Comparison of ENCODE assay signal across 12 mouse cellular contexts in the genomic region with DNA sequence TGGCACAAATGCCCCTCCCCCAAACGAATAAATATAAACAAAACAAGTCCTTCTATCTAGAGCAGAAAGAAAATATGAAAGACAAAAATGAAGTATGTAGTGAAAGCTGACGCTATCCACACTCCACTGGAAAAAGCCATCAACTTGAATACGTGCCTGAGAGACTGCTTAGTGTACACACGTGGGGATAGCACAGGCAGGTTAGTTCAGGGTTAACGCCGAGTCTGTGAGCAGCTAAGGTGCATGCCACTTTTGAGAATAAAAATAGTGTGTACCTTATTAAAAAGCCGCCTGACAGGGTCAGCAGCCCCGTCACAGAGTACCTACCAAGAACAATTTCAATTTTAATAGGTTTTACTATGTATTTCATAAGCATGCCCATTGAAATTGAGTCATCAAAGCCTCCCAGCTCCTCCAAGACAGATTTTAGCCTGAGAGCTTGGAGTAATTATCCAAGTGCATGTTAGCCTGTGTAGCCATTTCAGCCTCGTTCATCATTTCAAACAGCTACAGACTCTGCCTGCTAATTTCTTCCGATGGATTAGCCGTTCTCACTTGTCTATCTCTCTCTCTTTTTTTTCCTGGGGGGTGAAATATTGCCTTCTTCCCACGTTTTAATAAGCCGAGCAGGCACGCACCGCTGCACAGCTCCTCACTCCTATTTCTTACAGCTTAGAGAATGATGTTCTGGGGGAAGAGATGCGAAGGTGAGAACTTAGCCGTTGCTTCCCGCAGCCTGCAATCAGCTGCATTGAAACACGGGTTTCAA. TPM values are rescaled to one million over a fixed set of nuclear protein-coding genes. Genes with fewer than 3 reads are reported as not detected.
DNase-seq lines count a peak whose midpoint lies in the region; ATAC-seq and TF ChIP-seq lines count a peak whose summit lies in the region.
"Had no signal": no experiment of that assay in that cellular context is flagged by ENCODE, and none has a peak within 500 bp of the region (broad histone marks: within the 10 kb centered on the region; RNA-seq: fewer than 3 reads in every experiment).

No protein-coding gene starts in this region.

- peak overlapping the region; percentile 30 for H3K4me2 ChIP-seq in midbrain, embryonic 12.5 days (replicated peaks)
- H3K4me2 ChIP-seq in midbrain, embryonic 11.5 days, result no peak overlapping the region
- H3K4me2 ChIP-seq in hindbrain, embryonic 16.5 days (ENCODE audit: low read length), result peak overlapping the region; percentile 44
- H3K4me2 ChIP-seq in neural tube, embryonic 13.5 days, result peak overlapping the region; percentile 34
- H3K4me2 ChIP-seq: heart, embryonic 15.5 days; liver, embryonic 12.5 days had no signal

- WGBS in midbrain, embryonic 12.5 days, result 68% methylated on average over 19 of the region's 19 CpGs
- WGBS in midbrain, embryonic 11.5 days, result 73% methylated on average over 19 of the region's 19 CpGs
- 47% methylated on average over 19 of the region's 19 CpGs for WGBS in hindbrain, embryonic 16.5 days
- WGBS in neural tube, embryonic 13.5 days, result 57% methylated on average over 19 of the region's 19 CpGs
- 69% methylated on average over 19 of the region's 19 CpGs for WGBS in cerebellum, adult 2 months

- no peak overlapping the region for H3K27ac ChIP-seq in midbrain, embryonic 12.5 days (replicated peaks)
- no peak overlapping the region for H3K27ac ChIP-seq in midbrain, embryonic 11.5 days (ENCODE audit: low read depth, low read length)
- 0 out of 2 replicates have a peak overlapping the region, but pooled peaks have one; percentile 6 for H3K27ac ChIP-seq in hindbrain, embryonic 16.5 days (ENCODE audit: low read depth, low read length)
- peak overlapping the region; percentile 42 for H3K27ac ChIP-seq in neural tube, embryonic 13.5 days (replicated peaks)
- no peak overlapping the region for H3K27ac ChIP-seq in cerebellum, adult 2 months (ENCODE audit: insufficient read depth, low read length)
- H3K27ac ChIP-seq: heart, embryonic 15.5 days; liver, embryonic 12.5 days had no signal

- peak; percentile 64 for ATAC-seq in frontal cortex, adult (ENCODE audit: low TSS enrichment)
- no peak for ATAC-seq in midbrain, embryonic 12.5 days (ENCODE audit: low FRiP score, low read depth)
- no peak for ATAC-seq in midbrain, embryonic 11.5 days (ENCODE audit: low FRiP score)
- ATAC-seq in hindbrain, embryonic 16.5 days, result peak; percentile 45
- peak; percentile 59; the same call in 1 of the 2 replicates for ATAC-seq in neural tube, embryonic 13.5 days (ENCODE audit: low read depth)
- ATAC-seq: liver, embryonic 12.5 days; lung, postnatal 0 days had no signal

- DNase-seq in frontal cortex, postnatal 14 days (ENCODE audit: low spot score in 2 of 2), result no peak
- no peak for DNase-seq in midbrain, embryonic 11.5 days (ENCODE audit: low spot score, missing footprints)
- DNase-seq in lung, postnatal 36 days, result no peak
- DNase-seq in cerebellum, adult 2 months, result no peak
- DNase-seq: adrenal gland, postnatal 14 days had no signal

- H3K9ac ChIP-seq in midbrain, embryonic 12.5 days (replicated peaks), result no peak overlapping the region
- H3K9ac ChIP-seq in midbrain, embryonic 11.5 days (ENCODE audit: low read length), result no peak overlapping the region
- 0 out of 2 replicates have a peak overlapping the region, but pooled peaks have one; percentile 23 for H3K9ac ChIP-seq in hindbrain, embryonic 16.5 days (ENCODE audit: low read depth, low read length)
- H3K9ac ChIP-seq in neural tube, embryonic 13.5 days, result no peak overlapping the region
- H3K9ac ChIP-seq: heart, embryonic 15.5 days; liver, embryonic 12.5 days had no signal

- no peak for TF ChIP-seq CTCF in cerebellum, adult 2 months (IDR thresholded peaks at IDR 0.05; ENCODE audit: borderline replicate concordance, insufficient read depth, low read depth, low read length)

- H3K4me1 ChIP-seq in midbrain, embryonic 12.5 days, result no peaks in the 10 kb centered on the region
- H3K4me1 ChIP-seq in midbrain, embryonic 11.5 days (ENCODE audit: control insufficient read depth, insufficient read depth, low read length), result no peaks in the 10 kb centered on the region
- peaks cover 4% of the 10 kb centered on the region for H3K4me1 ChIP-seq in hindbrain, embryonic 16.5 days (ENCODE audit: control insufficient read depth, insufficient read depth, low read depth, low read length)
- H3K4me1 ChIP-seq in neural tube, embryonic 13.5 days (replicated peaks), result peaks cover 19% of the 10 kb centered on the region
- no peaks in the 10 kb centered on the region for H3K4me1 ChIP-seq in cerebellum, adult 2 months (ENCODE audit: control insufficient read depth, insufficient read depth, low read length)
- H3K4me1 ChIP-seq: heart, embryonic 15.5 days; liver, embryonic 12.5 days had no signal

- H3K9me3 ChIP-seq in midbrain, embryonic 12.5 days, result no peaks in the 10 kb centered on the region
- H3K9me3 ChIP-seq in midbrain, embryonic 11.5 days (ENCODE audit: control insufficient read depth, low read length), result no peaks in the 10 kb centered on the region
- H3K9me3 ChIP-seq in hindbrain, embryonic 16.5 days (ENCODE audit: control insufficient read depth, low read length), result no peaks in the 10 kb centered on the region
- H3K9me3 ChIP-seq in neural tube, embryonic 13.5 days, result no peaks in the 10 kb centered on the region
- H3K9me3 ChIP-seq: heart, embryonic 15.5 days; liver, embryonic 12.5 days had no signal

- H3K36me3 ChIP-seq in midbrain, embryonic 12.5 days, result no peaks in the 10 kb centered on the region
- no peaks in the 10 kb centered on the region for H3K36me3 ChIP-seq in midbrain, embryonic 11.5 days (ENCODE audit: control insufficient read depth, insufficient read depth, low read length)
- no peaks in the 10 kb centered on the region for H3K36me3 ChIP-seq in hindbrain, embryonic 16.5 days (ENCODE audit: control insufficient read depth, insufficient read depth, low read length)
- H3K36me3 ChIP-seq in neural tube, embryonic 13.5 days, result no peaks in the 10 kb centered on the region
- H3K36me3 ChIP-seq: heart, embryonic 15.5 days; liver, embryonic 12.5 days had no signal

- TF ChIP-seq POLR2A in cerebellum, adult 2 months (IDR thresholded peaks at IDR 0.05; ENCODE audit: borderline replicate concordance, insufficient read depth, low read length), result no peak

- H3K4me3 ChIP-seq in midbrain, embryonic 12.5 days, result no peak overlapping the region
- no peak overlapping the region for H3K4me3 ChIP-seq in midbrain, embryonic 11.5 days (ENCODE audit: low read depth, low read length)
- 0 out of 2 replicates have a peak overlapping the region, but pooled peaks have one; percentile 2 for H3K4me3 ChIP-seq in hindbrain, embryonic 16.5 days (ENCODE audit: low read length)
- H3K4me3 ChIP-seq in neural tube, embryonic 13.5 days, result no peak overlapping the region
- H3K4me3 ChIP-seq in cerebellum, adult 2 months (replicated peaks; ENCODE audit: insufficient read depth, low read depth, low read length), result no peak overlapping the region
- H3K4me3 ChIP-seq: heart, embryonic 15.5 days; liver, embryonic 12.5 days had no signal

- H3K27me3 ChIP-seq in midbrain, embryonic 12.5 days, result no peaks in the 10 kb centered on the region
- no peaks in the 10 kb centered on the region for H3K27me3 ChIP-seq in midbrain, embryonic 11.5 days (ENCODE audit: control insufficient read depth, insufficient read depth, low read length)
- H3K27me3 ChIP-seq in hindbrain, embryonic 16.5 days (replicated peaks; ENCODE audit: control insufficient read depth, insufficient read depth, low read length), result no peaks in the 10 kb centered on the region
- no peaks in the 10 kb centered on the region for H3K27me3 ChIP-seq in neural tube, embryonic 13.5 days
- no peaks in the 10 kb centered on the region for H3K27me3 ChIP-seq in cerebellum, adult 2 months (ENCODE audit: control insufficient read depth, insufficient read depth, low read length)
- H3K27me3 ChIP-seq: liver, embryonic 12.5 days had no signal

RNA-seq across cellular contexts. Expression of a gene that starts 59.2 kb away (rescaled TPM):
- polyA plus RNA-seq in midbrain, embryonic 12.5 days (2016; fragmentation: Nextera tagmentation; extraction: Ambion mirVana), result 47.8 and 48.9 TPM in 2 replicates
- polyA plus RNA-seq in midbrain, embryonic 11.5 days (2014; fragmentation: Nextera tagmentation; extraction: Ambion mirVana), result 65.7 and 68.5 TPM in 2 replicates
- 26.9 and 29.4 TPM in 2 replicates for polyA plus RNA-seq in hindbrain, embryonic 16.5 days (2015; fragmentation: Nextera tagmentation; extraction: Ambion mirVana)
- polyA plus RNA-seq in neural tube, embryonic 13.5 days (2015; fragmentation: Nextera tagmentation; extraction: Ambion mirVana), result 36.2 and 36.6 TPM in 2 replicates
- polyA plus RNA-seq in cerebellum, adult 2 months (2012; rRNA removed), result 10.7 and 12.2 TPM in 2 replicates

Comparison
In these comparisons a context has a peak if more than half of its experiments do, and no peak if none do; other contexts are left out.
1. ATAC-seq: peak in frontal cortex, adult (single experiment), hindbrain, embryonic 16.5 days (single experiment) and neural tube, embryonic 13.5 days (single experiment); none in midbrain, embryonic 12.5 days (single experiment) and midbrain, embryonic 11.5 days (single experiment).
2. H3K27ac ChIP-seq: peak in hindbrain, embryonic 16.5 days (single experiment) and neural tube, embryonic 13.5 days (single experiment); none in midbrain, embryonic 12.5 days (single experiment), midbrain, embryonic 11.5 days (single experiment) and cerebellum, adult 2 months (single experiment).